Mouse (Mus musculus) cortical plate, adult 2 months (tissue): ENCODE data around the gene Gm20683.

Experiments used
- CTCF ChIP-seq: fragments of 200-500 bp; IDR thresholded peaks from 2 replicates; pipeline ENCODE4 v1.5.1; 2011; ENCODE audit warnings: mild to moderate bottlenecking, control low read depth, low read length; ENCODE audit not compliant: insufficient read depth; ENCODE audit errors: extremely low read depth
- POLR2A ChIP-seq: fragments of 200-500 bp; IDR thresholded peaks from 2 replicates; pipeline ENCODE4 v1.6.1; 2011; ENCODE audit warnings: mild to moderate bottlenecking, low read length, control low read depth; ENCODE audit not compliant: insufficient read depth; ENCODE audit errors: extremely low read depth

DNA sequence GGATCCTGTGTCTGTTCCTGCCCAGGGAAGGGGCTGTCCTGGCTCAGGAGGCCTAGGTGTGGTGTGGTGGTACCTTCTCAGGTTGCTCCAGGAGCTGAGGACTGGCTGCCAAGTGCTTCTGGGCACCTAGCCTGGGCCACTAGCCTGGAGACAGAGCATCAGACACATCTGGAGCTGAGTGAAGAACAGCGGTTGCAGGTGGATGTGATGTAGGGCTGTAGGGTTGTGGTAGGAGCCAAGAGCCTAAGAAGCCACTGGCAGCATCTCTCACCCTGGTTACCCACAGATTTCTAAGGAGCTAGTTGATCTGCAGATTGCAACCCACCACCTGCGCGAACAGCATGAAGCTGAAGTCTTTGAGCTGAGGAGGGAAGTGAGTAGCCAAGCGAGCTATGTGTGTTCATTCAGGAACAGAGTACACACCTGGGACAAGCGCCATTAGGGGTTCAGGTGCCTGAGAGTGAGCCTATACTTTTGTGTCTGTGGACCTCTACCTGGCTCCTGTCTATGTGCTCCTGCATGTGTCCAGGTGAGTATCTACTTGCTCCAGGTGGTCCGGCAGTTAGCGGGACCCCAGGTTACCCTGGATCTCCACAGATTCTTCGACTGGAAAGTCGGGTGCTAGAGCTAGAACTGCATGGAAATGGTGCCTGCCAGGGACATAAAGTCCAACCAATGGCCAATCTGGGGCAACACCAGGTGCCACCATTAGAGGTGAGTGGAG, 54.6 kb downstream of the Gm20683 start:
- TF ChIP-seq CTCF (no peak), POLR2A (0 out of 2 replicates have a peak, but pooled peaks have one; percentile 5)
